Mouse (Mus musculus) naive thymus-derived CD4-positive, alpha-beta T cell, adult 2 months (primary cell): ENCODE measurements at regions not wholly inside any gene's neighbourhood (a gene's known extent, or its start where the extent isn't known, plus 50 kb on each side); places are given as distances from the start of the nearest gene placed in this dataset.

ENCODE experiments used
- DNase-seq: peaks from one replicate; pipeline ENCODE4 v3.0.0-alpha.2; 2011; ENCODE audit warnings: low read depth

GRCm38 (mm10) chr10:120556116-120556515 lies 79.8 kb upstream of the Hmga2 start:
- DNase-seq: peak; percentile 20

- DNase-seq: no peak
Measured at GRCm38 (mm10) chr10:120553097-120553453, 76.8 kb upstream of the Hmga2 start.

- no peak for DNase-seq
Measured at GRCm38 (mm10) chr10:120552341-120553096, 76.2 kb upstream of the Hmga2 start.

GRCm38 (mm10) chr10:120551851-120552281 lies 75.6 kb upstream of the Hmga2 start:
- DNase-seq: no peak

- DNase-seq: no peak
Measured at GRCm38 (mm10) chr10:120547164-120547563, 70.9 kb upstream of the Hmga2 start.

GRCm38 (mm10) chr10:120541618-120542017 lies 65.3 kb upstream of the Hmga2 start:
- no peak for DNase-seq

GRCm38 (mm10) chr10:120538561-120538960 lies 62.3 kb upstream of the Hmga2 start:
- DNase-seq: no peak

GRCm38 (mm10) chr10:120528406-120528805 lies 52.1 kb upstream of the Hmga2 start:
- no peak for DNase-seq

GRCm38 (mm10) chr10:120527951-120528350 lies 51.7 kb upstream of the Hmga2 start:
- DNase-seq: no peak

- no peak for DNase-seq
Measured at GRCm38 (mm10) chr10:120526991-120527390, 50.7 kb upstream of the Hmga2 start.
